Mouse (Mus musculus) mouse embryonic stem cell (cell line): ENCODE results near the gene Il1r1.

Experiments
- in situ Hi-C, 2 experiments: fragments of 300-500 bp; cut with MboI; formaldehyde crosslinking; loops; 1 replicate in 1 of 2; 3 replicates in 1 of 2; pipeline ENCODE4 v1.14.3; 2019 to 2020; ENCODE audit warnings: low sequenced_read_pairs in 2 of 2, low pct_unique_long_range_greater_than_20kb in 1 of 2, mixed read lengths in 1 of 2; ENCODE audit not compliant: unreplicated experiment in 1 of 2

The Il1r1 gene

GRCm38 (mm10) chr1:40229033-40229432 lies 4.2 kb downstream of the Il1r1 start:
- in situ Hi-C loops = no loop called here

- in situ Hi-C loops = no loop called here
These were observed 4.9 kb downstream of the Il1r1 start for GRCm38 (mm10) chr1:40229771-40230280.

GRCm38 (mm10) chr1:40230336-40230735 lies 5.5 kb downstream of the Il1r1 start:
- in situ Hi-C loops = no loop called here

GRCm38 (mm10) chr1:40231116-40231515 lies 6.2 kb downstream of the Il1r1 start:
- in situ Hi-C loops = no loop called here

DNA sequence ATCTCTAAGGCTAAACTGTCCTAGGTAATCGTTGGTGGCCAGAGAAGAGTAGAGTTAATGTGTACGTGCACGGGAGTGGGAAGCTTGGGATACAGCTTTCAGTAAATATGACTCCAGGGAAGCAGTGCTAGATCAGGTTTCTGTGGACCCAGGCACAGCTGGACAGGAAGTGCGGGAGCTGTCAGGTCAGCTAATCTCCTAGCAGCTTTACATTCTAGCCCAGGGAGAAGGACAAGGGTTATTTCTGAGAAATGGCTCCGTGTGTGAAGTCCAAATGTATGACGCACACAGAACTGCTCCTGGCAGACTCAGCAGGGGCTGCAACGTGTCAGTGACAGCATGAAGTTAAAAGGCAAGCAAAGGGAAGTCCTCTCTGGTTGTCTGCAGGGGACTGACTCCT lies 8.3 kb downstream of the Il1r1 start:
- in situ Hi-C loops = no loop called here

DNA sequence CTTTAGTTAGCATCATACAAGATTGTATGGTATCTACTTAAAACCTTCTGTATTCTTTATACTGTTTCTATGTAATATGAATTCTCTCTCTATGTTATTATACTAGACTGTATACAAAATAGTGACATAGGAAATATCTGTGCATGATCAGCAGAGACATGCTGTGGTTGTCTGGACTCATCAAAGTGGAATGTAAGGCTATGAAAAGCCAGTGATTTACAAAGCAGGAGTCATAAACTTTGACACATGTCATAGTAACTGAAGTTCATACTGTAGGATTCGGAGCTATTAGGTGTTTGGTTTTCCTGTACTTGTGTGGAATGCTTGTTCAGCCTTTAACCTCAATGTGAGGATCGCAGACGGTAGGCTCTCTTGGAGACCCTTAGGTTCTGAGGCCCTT lies 8.7 kb downstream of the Il1r1 start:
- in situ Hi-C loops = no loop called here

- in situ Hi-C loops = no loop called here
These were observed 10.8 kb downstream of the Il1r1 start for GRCm38 (mm10) chr1:40235597-40236249.

DNA sequence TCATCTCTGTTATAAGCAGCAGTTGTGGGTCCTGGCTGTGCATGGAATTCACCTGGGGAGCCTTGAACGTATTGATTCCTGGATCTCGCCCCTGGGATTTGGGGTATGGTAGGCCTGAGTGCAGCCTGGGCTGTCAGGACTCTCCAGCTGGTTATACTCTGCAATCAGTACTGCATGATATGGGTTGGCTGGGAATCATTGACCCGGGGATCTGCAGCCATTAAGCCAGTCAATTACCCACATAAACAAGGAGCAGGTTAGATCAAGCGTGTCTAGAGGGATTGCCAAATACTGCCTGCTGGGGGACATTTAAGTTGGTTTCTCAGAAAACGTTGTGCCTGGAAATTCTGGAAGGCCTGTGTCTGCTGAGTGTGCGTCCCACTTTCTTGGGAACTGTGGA lies 11.8 kb downstream of the Il1r1 start:
- in situ Hi-C loops = no loop called here

- in situ Hi-C loops = no loop called here
These were observed 12.2 kb downstream of the Il1r1 start for GRCm38 (mm10) chr1:40237094-40237493.

- in situ Hi-C loops = no loop called here
These were observed 15.6 kb downstream of the Il1r1 start for GRCm38 (mm10) chr1:40240353-40241092.

DNA sequence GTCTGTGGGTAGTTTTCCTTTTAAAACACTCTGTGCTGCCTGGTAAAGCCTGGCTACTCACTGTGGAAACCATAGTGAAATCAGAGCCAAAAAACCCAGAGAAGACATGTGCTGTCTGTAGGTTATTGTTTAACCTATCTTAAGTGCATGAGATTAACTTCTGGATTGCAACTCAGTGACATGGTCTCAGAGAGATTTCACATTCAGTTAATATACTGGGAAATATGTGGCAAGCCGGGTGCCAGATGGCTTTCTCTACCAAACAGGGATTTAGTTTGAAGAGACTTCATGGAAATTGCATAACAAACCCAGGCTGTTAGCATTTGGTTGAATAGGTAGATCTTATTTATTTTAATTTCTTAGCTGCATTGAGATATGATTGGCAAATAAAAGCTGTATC lies 17.8 kb downstream of the Il1r1 start:
- in situ Hi-C loops = no loop called here

- in situ Hi-C loops = no loop called here
These were observed 18.7 kb downstream of the Il1r1 start for GRCm38 (mm10) chr1:40243561-40243998.

- in situ Hi-C loops = no loop called here
These were observed 25.5 kb downstream of the Il1r1 start for GRCm38 (mm10) chr1:40250425-40250824.

- in situ Hi-C loops = no loop called here
These were observed 27.6 kb downstream of the Il1r1 start for GRCm38 (mm10) chr1:40252507-40252906.

- in situ Hi-C loops = no loop called here
These were observed 29.1 kb downstream of the Il1r1 start for GRCm38 (mm10) chr1:40253940-40254339.

DNA sequence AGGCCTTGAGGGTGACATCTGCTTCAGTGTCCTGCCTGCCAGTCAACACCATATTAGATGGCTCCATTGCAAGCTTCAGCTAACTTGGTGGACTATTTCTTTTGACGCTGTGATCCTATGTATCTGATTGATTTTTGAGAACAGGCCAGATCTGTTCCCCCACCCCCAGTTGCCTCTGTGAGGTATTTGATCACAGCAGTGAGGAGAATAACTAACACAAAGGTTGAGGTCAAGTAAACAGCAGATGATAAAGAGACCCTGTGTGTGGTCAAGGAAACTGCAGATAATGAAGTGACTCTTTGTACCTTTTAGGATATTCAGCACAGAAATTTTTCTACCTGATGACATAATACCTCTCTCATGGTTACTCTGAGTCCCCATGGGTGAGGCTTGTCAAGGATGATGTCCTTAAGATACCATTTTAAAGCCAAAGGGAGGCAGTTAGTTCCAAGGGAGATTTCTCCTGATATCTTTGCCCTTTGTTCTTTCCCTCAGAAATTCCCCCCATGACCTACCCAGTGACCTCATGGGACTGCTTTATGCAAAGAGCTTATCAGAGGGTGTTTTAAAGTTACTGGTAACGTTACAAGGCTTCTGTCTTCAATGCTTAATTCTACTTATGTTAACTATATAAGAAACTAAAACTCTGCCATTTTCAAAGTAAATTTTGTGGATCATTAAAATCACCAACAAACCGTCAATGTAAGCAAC lies 29.6 kb downstream of the Il1r1 start:
- in situ Hi-C loops = no loop called here

DNA sequence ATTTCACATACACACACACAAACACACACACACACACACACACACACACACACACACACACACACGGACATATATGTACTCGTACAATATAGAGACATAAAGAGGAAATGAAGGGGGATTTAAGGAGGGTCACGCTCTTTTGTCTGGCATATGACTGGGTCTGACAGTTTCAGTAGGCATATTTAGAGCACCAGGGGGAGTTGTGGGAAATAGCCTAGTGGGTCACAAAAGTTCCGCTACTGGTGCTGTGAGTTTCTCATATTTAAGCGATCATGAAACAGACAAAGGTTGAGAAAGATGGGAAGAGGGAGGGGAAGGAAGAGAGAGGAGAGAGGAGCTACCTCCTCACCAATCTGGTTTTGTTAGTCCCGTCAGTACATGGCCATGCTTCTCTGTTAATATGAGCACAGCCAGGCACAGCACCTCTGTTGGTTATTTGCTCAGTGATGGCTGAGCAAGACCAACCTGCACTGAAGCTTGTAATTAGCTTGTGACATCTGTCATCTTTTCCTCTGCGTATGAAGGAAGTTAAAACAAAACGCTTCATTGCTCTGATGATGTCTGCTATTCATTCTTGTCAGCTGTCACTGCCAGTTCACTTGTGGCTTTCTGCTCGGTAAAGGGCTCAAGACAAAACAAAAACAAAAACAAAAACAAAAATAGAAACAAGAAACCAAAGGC lies 37.7 kb downstream of the Il1r1 start:
- in situ Hi-C loops = no loop called here

DNA sequence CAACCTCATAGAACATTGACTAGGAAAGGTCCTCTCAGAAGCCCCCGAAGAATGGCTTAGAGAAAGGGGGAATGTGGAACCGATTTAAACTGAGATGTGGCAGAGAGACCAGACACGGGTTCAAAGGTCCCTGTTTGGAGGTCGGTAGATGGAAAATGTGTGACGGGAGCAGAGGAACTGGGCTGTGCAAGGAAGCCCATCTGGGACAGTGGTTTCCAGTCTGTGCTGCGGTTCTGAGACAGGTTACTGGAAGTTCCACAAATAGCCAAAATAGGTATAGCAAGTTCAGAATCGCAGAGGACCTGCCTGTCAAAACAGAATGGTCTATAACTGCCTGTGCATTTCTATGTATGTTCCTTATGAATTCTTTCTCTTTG lies 38.2 kb downstream of the Il1r1 start:
- in situ Hi-C loops = no loop called here

- in situ Hi-C loops = no loop called here
These were observed 38.8 kb downstream of the Il1r1 start for GRCm38 (mm10) chr1:40263679-40264078.
